Mouse (Mus musculus) stomach, postnatal 0 days (tissue): ENCODE results near the gene Asb17.

Source experiments
- CTCF ChIP-seq: IDR thresholded peaks from 2 replicates; pipeline ENCODE4 v1.5.1; 2016; ENCODE audit warnings: antibody characterized with exemption, low read depth, mild to moderate bottlenecking, moderate library complexity
- EP300 ChIP-seq: optimal IDR thresholded peaks from 2 replicates; pipeline ENCODE3; 2016; ENCODE audit warnings: antibody characterized with exemption

DNA sequence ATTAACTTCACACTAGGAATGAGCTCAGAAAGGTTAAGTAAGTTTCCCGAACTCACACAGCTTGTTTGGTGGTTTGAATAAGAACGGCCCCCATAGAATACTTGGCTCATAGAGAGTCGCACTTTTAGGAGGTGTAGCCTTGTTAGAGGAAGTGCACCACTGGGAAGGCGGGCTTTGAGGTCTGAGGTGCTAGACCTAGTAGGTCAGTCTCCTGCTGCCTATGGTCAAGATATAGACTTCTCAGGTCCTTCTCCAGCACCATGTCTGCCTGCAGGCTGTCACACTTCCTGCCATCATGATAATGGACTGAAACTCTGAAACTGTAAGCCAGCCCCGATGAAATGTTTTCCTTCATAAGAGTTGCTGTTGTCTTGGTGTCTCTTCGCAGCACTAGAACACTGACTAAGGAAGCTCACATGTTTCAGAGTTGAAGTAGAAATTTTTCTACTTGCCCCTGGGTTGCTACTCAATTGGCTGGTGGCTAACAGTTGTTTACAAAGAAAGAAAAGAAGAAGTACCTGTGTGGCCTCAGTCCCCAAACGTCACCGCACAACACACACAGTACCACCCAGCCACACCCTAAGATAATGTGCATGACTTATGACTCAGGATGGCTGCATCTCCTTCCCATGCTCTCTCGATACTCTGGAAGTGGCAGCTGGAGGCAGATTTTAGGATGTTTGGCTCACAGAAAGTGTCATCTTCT is 36.4 kb upstream of the Asb17 start:
- no peak for TF ChIP-seq CTCF
- no peak for TF ChIP-seq EP300
